Mouse (Mus musculus) MEL (cell line): ENCODE results near the gene Trmt10c. TPM values are rescaled to one million over a fixed set of nuclear protein-coding genes. Genes with fewer than 3 reads are reported as not detected.

Source experiments
- polyA plus RNA-seq, 2 experiments: library from polyadenylated mRNA; stranded (reverse) in 1 of 2; unstranded in 1 of 2; fragments of >175 nt in 1 of 2; fragments of >200 nt in 1 of 2; gene quantifications; 2 replicates each; pipeline versions ENCODE4 v1.2.1 to v1.2.4; 2012; ENCODE audit warnings: low replicate concordance in 2 of 2, low read depth in 1 of 2; ENCODE audit not compliant: insufficient read length in 2 of 2, insufficient read depth in 1 of 2, missing spikeins in 1 of 2
- total RNA-seq: library from RNA; depleted of rRNA; stranded (reverse); fragments of 300-350 nt; gene quantifications from 2 replicates; pipeline ENCODE4 v1.2.3, GENCODE M21; 2012; rRNA removed

The Trmt10c gene
- total and polyA plus RNA-seq, 3 experiments, result 16.5 to 48.5 (median 32.3) TPM

Other genes with a start within 250 kb of the Trmt10c start
- gene Nfkbiz, start 198.9 kb downstream of the Trmt10c start, total RNA-seq, result 1.3 and 1.4 TPM in 2 replicates
- 1 to 10 TPM in 1 of 2 experiments, not detected in 1; 2.4 TPM for gene Nfkbiz, start 198.9 kb downstream of the Trmt10c start, polyA plus RNA-seq
- gene Nxpe3, start 142.5 kb downstream of the Trmt10c start, total RNA-seq, result 2.5 and 2.7 TPM in 2 replicates
- 1 to 10 TPM in 1 of 2 experiments, not detected in 1; 4.3 TPM for gene Nxpe3, start 142.5 kb downstream of the Trmt10c start, polyA plus RNA-seq
- gene Cep97, start 103.0 kb downstream of the Trmt10c start, total RNA-seq, result 11.1 and 12.9 TPM in 2 replicates
- gene Cep97, start 103.0 kb downstream of the Trmt10c start, polyA plus RNA-seq, result 10 to 100 TPM in 1 of 2 experiments, not detected in 1; 10.7 TPM
- gene Rpl24, start 71.5 kb downstream of the Trmt10c start, total RNA-seq, result 1,495 and 1,552 TPM in 2 replicates
- gene Rpl24, start 71.5 kb downstream of the Trmt10c start, polyA plus RNA-seq, result 100 to 1,000 TPM in 1 of 2 experiments, not detected in 1; 132 TPM
- 17.6 and 19.0 TPM in 2 replicates for gene Zbtb11, start 63.9 kb downstream of the Trmt10c start, total RNA-seq
- 10 to 100 TPM in 1 of 2 experiments, not detected in 1; 12.5 TPM for gene Zbtb11, start 63.9 kb downstream of the Trmt10c start, polyA plus RNA-seq
- gene Pcnp, start 8.1 kb downstream of the Trmt10c start, total RNA-seq, result 70.9 and 79.1 TPM in 2 replicates
- 100 to 1,000 TPM in 1 of 2 experiments, 10 to 100 TPM in 1; 88.5 to 128 TPM for gene Pcnp, start 8.1 kb downstream of the Trmt10c start, polyA plus RNA-seq
- 7.7 and 8.1 TPM in 2 replicates for gene Senp7, start 10.5 kb upstream of the Trmt10c start, total RNA-seq
- gene Senp7, start 10.5 kb upstream of the Trmt10c start, polyA plus RNA-seq, result 10 to 100 TPM in 1 of 2 experiments, not detected in 1; 15.0 TPM
- gene Impg2, start 166.5 kb upstream of the Trmt10c start, total RNA-seq, result 0.04 TPM in 1 of 2 replicates, not detected in the other
- gene Impg2, start 166.5 kb upstream of the Trmt10c start, polyA plus RNA-seq, result under 1 TPM in 1 of 2 experiments, not detected in 1; 0.01 TPM